Mouse (Mus musculus) MEL (cell line): Measurements from ENCODE around the gene Galnt2. TPM values are rescaled to one million over a fixed set of nuclear protein-coding genes. Genes with fewer than 3 reads are reported as not detected.

ENCODE experiments used
- DNase-seq: peaks from one replicate; pipeline ENCODE4 v3.0.0; 2011; ENCODE audit warnings: low read depth, low spot score
- H3K27ac ChIP-seq: 2 replicates; pipeline ENCODE4 v1.5.1; 2012; ENCODE audit warnings: low read depth, mild to moderate bottlenecking, control low read depth, low read length, moderate library complexity; ENCODE audit not compliant: control insufficient read depth
- H3K27me3 ChIP-seq, 2 experiments: fragments of 150-350 bp in 1 of 2; sonication (generic) in 1 of 2; 2 replicates each; pipeline ENCODE4 v1.6.1; 2012; ENCODE audit warnings: low read length in 2 of 2, mild to moderate bottlenecking in 2 of 2, improper control_type of control experiment in 1 of 2, moderate library complexity in 1 of 2; ENCODE audit not compliant: insufficient read depth in 2 of 2, control insufficient read depth in 1 of 2
- H3K36me3 ChIP-seq, 2 experiments: 2 replicates each; pipeline ENCODE4 v1.6.1; 2012 to 2014; ENCODE audit warnings: low read length in 2 of 2, improper control_type of control experiment in 1 of 2, inconsistent platforms in 1 of 2, mild to moderate bottlenecking in 1 of 2; ENCODE audit not compliant: insufficient read depth in 2 of 2, control insufficient read depth in 1 of 2
- H3K4me1 ChIP-seq, 2 experiments: fragments of 150-350 bp in 1 of 2; sonication (generic) in 1 of 2; 2 replicates each; pipeline ENCODE4 v1.6.1; 2012; ENCODE audit warnings: low read length in 2 of 2, improper control_type of control experiment in 1 of 2, mild to moderate bottlenecking in 1 of 2; ENCODE audit not compliant: insufficient read depth in 2 of 2, control insufficient read depth in 1 of 2
- H3K4me3 ChIP-seq, 2 experiments: fragments of 150-350 bp in 1 of 2; sonication (generic) in 1 of 2; 2 replicates each; pipeline ENCODE4 v1.5.1; 2012; ENCODE audit warnings: low read depth in 2 of 2, low read length in 2 of 2, mild to moderate bottlenecking in 2 of 2, moderate library complexity in 2 of 2, control low read depth in 1 of 2, improper control_type of control experiment in 1 of 2; ENCODE audit not compliant: control insufficient read depth in 1 of 2, insufficient read depth in 1 of 2
- H3K79me2 ChIP-seq: 2 replicates; pipeline ENCODE4 v1.6.1; 2012; ENCODE audit warnings: mild to moderate bottlenecking, low read length, moderate library complexity; ENCODE audit not compliant: control insufficient read depth, poor library complexity, insufficient read depth
- H3K9ac ChIP-seq: 2 replicates; pipeline ENCODE4 v1.6.1; 2012; ENCODE audit warnings: low read depth, mild to moderate bottlenecking, control low read depth, low read length, moderate library complexity; ENCODE audit not compliant: control insufficient read depth, poor library complexity, severe bottlenecking
- H3K9me3 ChIP-seq: fragments of 150-350 bp; sonication (generic); replicated peaks from 2 replicates; pipeline ENCODE4 v1.6.1; 2012; ENCODE audit warnings: mild to moderate bottlenecking, low read length, improper control_type of control experiment, moderate library complexity; ENCODE audit not compliant: insufficient read depth
- CHD1 ChIP-seq: IDR thresholded peaks from 2 replicates; pipeline ENCODE4 v1.6.1; 2012; ENCODE audit warnings: low read depth, mild to moderate bottlenecking, inconsistent platforms, low read length, improper control_type of control experiment
- CHD2 ChIP-seq: IDR thresholded peaks from 2 replicates; pipeline ENCODE4 v1.6.1; 2011; ENCODE audit warnings: low read length, improper control_type of control experiment
- EP300 ChIP-seq, 2 experiments: IDR thresholded peaks; 2 replicates each; pipeline ENCODE4 v1.6.1; 2011; ENCODE audit warnings: improper control_type of control experiment in 2 of 2, low read length in 2 of 2, low read depth in 1 of 2, mild to moderate bottlenecking in 1 of 2
- MYB ChIP-seq: IDR thresholded peaks from 2 replicates; pipeline ENCODE4 v1.6.1; 2011; ENCODE audit warnings: mild to moderate bottlenecking, low read depth, low read length, improper control_type of control experiment
- NELFE ChIP-seq: IDR thresholded peaks from 2 replicates; pipeline ENCODE4 v1.6.1; 2011; ENCODE audit warnings: low read depth, low read length, improper control_type of control experiment
- POLR2AphosphoS2 ChIP-seq: IDR thresholded peaks from 2 replicates; pipeline ENCODE4 v1.6.1; 2011; ENCODE audit warnings: low read length, improper control_type of control experiment
- ZC3H11A ChIP-seq: IDR thresholded peaks from 2 replicates; pipeline ENCODE4 v1.6.1; 2012; ENCODE audit warnings: low read depth, mild to moderate bottlenecking, inconsistent platforms, low read length, improper control_type of control experiment
- polyA plus RNA-seq, 2 experiments: library from polyadenylated mRNA; stranded (reverse) in 1 of 2; unstranded in 1 of 2; fragments of >175 nt in 1 of 2; fragments of >200 nt in 1 of 2; gene quantifications; 2 replicates each; pipeline versions ENCODE4 v1.2.1 to v1.2.4; 2012; ENCODE audit warnings: low replicate concordance in 2 of 2, low read depth in 1 of 2; ENCODE audit not compliant: insufficient read length in 2 of 2, insufficient read depth in 1 of 2, missing spikeins in 1 of 2
- total RNA-seq: library from RNA; depleted of rRNA; stranded (reverse); fragments of 300-350 nt; gene quantifications from 2 replicates; pipeline ENCODE4 v1.2.3, GENCODE M21; 2012

Galnt2 gene
- total and polyA plus RNA-seq, 3 experiments = 12.0 to 14.5 TPM; not detected in 1

DNA sequence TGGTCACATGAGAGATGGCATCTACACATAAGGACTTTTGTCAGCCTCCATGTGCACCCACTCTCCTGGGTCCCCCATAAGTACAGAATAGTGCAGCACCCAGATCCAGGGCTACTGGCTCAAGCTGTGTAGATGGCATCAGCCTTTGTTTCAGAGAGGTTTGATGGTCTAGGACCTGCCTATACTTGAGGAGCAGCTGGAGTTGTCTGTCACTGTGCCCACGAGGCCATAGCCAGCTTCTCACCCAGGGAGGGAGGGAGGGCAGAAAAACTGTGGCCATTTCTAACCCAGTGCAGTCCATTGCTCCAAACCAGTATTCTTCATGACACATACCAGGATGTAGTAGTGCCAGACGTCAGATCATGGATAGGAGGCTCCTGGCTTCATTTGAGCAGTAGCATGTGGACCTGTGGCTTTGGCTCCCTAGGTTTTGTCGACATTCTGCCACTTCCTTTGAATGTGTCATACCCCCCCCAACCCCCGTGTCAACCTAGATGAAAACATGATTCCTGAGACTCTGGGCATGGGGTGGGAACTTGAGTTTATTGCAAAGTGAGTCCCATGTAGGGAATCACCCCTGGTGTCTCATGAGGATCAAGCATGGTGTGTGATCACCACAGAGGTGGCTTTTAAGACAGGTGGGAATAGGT is 57.1 kb downstream of the Galnt2 start:
- H3K27ac ChIP-seq = no peak overlapping the region
- peaks cover 0 to 2% of the 10 kb centered on the region in 2 experiments; a peak in 1 of 4 replicates for H3K4me1 ChIP-seq
- no peak overlapping the region for H3K4me3 ChIP-seq
- no peak overlapping the region for H3K9ac ChIP-seq
- H3K79me2 ChIP-seq = no peaks in the 10 kb centered on the region
- no peaks in the 10 kb centered on the region for H3K27me3 ChIP-seq
- TF ChIP-seq MYB = no peak
- TF ChIP-seq, all 39 proteins: peak for 0
- H3K36me3 ChIP-seq = no peaks in the 10 kb centered on the region
- no peak for DNase-seq
- H3K9me3 ChIP-seq = no peaks in the 10 kb centered on the region

DNA sequence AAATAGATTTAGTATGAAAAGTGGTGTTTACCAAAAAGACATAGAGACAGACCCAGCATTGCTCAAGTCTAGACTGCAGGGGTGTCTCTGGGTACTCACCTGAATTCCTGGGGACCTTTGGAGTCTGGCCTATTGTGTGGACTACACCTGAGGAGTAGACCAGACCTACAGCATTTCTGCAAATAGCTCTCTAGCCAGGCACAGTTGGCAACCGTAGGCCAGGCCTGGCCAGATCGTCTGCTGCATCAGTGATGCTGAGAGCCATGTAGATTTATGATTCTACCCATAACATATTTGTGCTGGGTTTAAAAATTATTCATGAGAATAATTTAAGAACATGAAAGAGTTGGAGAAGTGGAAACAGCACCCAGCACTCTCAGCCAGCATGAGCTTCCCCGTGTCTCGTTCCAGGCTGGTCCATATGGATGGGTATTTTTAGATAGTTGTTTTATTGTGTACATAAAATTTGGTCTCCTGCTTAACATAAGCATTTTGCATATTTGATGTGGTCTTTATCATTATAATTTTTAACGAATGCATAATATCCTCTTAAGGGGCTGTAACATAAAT is 58.4 kb downstream of the Galnt2 start:
- Histone ChIP-seq H3K4me1 (no peaks in the 10 kb centered on the region), H3K27me3 (no peaks in the 10 kb centered on the region), H3K9ac (no peak overlapping the region), H3K36me3 (no peaks in the 10 kb centered on the region), H3K27ac (no peak overlapping the region), H3K79me2 (no peaks in the 10 kb centered on the region), H3K4me3 (no peak overlapping the region), H3K9me3 (no peaks in the 10 kb centered on the region)
- TF ChIP-seq EP300 (IDR thresholded peaks at IDR 0.05; ENCODE audit: low read depth in 1 of 2, low read length in 2 of 2) = no peak
- no peak for TF ChIP-seq CHD2
- TF ChIP-seq POLR2AphosphoS2 = no peak
- TF ChIP-seq NELFE = no peak
- DNase-seq = no peak

DNA sequence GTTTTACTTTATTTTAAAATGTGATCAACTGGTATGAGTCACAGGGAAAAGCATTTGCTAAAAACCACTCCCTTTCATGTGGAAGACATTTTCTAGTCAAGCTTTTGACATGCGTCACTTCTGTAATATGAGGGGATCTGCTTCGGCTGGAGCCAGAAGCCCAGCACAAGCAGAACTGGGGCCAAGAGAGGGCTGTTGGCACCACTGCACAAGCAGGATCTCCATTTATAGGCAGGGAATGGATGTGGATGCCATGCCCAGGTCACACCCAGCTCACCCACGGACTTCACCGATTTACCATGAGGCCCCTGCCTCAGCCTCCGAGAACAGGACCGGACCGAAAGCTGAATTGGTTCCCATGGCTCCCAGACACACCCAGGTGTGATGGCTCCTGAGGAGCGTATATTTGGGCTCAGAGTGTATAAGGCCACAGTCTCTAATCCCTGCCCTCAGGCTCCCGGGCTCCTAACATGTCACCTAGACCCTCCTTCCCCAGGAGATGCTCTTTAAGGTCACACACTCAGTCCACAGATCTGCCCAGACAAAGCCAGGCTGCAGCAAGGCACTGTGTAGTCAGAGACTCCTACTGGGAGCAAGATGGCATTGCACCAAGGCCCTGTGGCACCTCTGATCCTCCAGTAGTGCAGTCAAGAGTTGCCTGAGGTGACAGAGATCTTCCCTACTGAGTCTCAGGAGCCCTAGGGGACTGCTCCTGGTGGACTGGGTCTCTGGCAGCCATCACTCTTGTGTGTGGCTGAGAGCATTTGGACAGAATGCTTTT is 59.9 kb downstream of the Galnt2 start:
- Histone ChIP-seq H3K9me3 (no peaks in the 10 kb centered on the region), H3K79me2 (no peaks in the 10 kb centered on the region), H3K9ac (no peak overlapping the region), H3K36me3 (no peaks in the 10 kb centered on the region), H3K27ac (no peak overlapping the region), H3K4me1 (no peaks in the 10 kb centered on the region), H3K27me3 (no peaks in the 10 kb centered on the region), H3K4me3 (no peak overlapping the region)
- TF ChIP-seq CHD1 (no peak), ZC3H11A (no peak)
- no peak for DNase-seq
